Mouse (Mus musculus) telencephalon, adult 2 months (tissue): ENCODE measurements at regions not wholly inside any gene's neighbourhood (a gene's known extent, or its start where the extent isn't known, plus 50 kb on each side); places are given as distances from the start of the nearest gene placed in this dataset.
A peak's percentile ranks its signal among the peaks of the same experiment; 100 is the strongest.

Experiments used
- DNase-seq: peaks from one replicate; pipeline ENCODE4 v3.0.0-alpha.2; 2011; ENCODE audit warnings: low read depth, low spot score

DNA sequence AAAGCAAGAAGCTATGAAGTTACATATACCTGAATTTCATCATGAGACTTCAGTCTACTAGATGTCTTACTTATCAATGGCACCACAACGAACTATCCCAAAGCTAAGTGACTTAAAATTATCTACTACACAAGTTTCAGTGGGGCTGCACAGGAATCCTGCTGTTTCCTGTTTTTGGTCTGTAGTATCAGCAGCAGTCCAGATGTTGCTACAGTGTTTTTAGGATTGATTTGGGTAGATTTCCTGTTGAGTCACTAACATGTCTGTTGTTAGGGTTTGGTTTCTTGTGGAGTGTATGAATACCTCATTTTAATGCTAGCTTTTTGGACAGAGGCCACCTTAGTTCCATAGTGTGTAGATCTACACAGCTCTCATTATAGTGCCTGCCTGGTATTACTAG lies 120.8 kb upstream of the Thumpd2 start:
- no peak for DNase-seq

DNA sequence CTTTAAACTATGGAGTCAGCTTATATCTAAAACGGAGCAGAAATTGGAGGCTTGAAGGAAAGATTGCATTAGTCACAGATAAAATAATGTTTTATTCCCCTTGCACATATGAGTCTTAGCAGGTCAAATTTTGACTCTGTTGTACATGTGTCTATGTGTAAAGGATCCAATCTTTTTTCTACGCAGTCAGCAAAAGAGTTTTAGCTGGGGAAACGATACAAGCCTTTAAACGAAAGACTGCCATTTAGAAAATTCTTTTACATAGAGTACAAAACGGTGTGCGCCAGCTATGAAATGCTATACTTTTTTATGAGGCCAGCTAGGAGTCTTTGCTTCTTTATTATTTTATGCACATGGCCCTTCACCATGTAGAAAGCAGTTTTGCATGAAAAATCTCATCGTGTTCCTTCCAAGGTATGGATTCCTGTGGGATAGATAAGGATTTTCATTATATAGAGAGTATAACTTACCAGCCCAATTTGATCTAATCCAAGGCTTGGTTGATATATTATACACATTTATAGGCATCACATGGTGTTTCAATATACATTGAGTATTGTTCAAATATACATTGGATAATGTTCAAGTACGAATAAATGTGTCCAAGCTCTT lies 116.0 kb upstream of the Thumpd2 start:
- DNase-seq, result no peak

DNA sequence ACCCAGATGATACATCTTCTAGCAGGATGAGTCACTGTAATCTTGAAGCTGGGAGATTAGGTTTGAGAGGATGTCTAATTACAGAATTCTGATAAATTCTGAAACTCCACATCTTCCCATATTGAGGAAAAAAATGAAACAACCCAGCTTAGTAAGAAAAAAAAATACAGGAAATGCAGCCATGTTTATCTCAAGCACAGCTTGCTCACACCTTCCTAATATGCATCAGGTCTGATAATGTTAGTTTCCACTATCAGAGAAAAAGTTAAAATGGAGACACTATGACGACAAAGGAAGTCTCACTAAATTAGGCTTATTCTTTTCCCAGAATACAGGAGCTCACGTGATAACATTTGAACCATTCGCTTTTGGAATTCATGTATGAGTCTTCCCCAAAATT lies 111.4 kb upstream of the Thumpd2 start:
- DNase-seq, result no peak

DNA sequence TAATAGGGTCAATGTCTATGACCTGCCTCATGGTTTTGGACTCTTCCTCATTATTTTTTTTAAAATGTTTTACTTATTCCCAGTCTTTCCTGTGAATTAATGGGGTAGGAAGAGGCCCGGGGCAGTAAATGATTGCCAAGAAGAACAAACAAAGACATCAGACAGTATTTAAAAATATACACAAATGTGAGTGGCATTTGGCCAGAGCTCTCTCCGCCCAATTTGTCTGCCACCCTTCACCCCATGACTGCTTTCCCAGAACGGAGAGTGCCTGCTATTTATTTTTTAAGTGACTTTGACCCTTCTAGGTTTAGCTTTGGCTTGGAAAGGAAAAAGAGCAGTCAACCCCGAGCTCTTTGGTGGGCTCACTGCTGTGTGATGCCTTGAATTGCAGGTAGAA lies 111.0 kb upstream of the Thumpd2 start:
- no peak for DNase-seq

DNA sequence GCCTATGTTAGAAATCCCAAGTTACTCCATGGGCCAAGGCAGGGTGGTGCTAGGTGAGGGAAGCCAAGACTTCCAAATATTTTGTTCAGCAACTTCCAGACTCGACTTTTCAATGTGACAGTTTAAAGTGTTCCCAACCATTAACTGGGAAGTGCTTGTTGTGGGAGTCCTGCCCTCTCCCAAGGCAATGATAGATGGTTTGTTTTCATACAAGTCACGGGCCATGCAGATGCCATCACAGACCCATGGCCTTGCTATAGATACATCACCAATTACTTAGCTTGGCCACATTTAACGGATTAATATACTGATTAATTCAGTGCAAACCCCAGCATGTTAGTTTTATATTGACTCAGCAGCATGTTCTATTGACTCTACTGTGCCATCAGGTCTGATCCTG lies 108.1 kb upstream of the Thumpd2 start:
- no peak for DNase-seq

DNA sequence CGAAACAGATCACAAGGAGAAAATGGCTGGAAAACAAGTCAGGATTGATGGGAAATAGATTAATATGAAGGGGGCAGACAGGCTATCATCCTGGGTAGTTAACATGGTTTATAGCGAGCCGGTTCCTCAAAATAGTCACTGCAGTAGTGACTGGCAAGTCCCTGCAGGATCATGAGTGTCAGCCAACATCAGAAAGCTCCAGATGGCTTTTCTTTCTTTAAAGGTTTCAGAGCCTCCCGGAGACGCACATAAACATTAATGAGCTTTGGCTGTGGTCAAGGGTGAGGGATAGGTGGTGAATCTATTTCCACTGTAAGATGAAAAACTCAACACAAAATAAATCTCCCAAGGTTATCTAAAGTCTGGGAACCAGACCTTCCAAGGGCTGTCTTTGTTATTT lies 104.2 kb upstream of the Thumpd2 start:
- no peak for DNase-seq

DNA sequence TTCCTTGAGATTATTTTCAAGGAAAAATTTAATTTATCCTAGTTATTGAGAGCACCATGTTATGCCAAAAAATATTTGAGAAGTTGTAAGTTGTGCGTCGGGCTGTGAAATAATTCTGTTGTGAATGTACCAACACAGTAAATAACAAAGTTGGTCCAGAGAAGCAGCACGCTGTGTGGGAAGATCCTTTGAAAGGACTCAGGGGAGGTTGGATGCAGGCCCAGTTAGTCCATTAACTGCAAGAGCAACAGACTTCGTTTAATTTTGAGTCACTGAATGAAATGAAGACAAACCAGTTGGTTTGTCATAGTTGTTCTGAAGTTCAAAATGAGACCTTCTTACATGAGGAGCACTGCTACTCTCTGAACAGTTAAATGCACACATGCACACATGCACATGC lies 85.8 kb upstream of the Thumpd2 start:
- DNase-seq, result peak; percentile 47

DNA sequence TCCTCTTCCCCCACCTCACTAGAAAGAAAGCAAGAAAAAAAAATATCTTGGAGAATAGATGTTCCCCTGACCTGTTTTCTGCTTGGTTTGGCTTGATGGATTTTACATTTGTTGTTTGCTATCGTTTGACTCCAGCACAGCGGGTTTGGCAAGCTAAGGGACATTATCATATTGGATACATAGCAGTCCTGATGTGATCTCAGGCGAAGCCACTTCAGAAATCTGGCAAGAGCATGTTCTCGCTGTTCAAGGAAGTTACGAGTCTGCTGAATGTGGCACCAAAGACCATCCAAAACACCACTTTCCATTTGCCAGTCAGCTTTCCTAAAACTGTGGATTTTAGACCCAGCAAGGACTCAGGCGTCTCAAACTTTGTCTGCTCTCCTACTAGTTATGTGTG lies 69.8 kb upstream of the Thumpd2 start:
- DNase-seq, result no peak

DNA sequence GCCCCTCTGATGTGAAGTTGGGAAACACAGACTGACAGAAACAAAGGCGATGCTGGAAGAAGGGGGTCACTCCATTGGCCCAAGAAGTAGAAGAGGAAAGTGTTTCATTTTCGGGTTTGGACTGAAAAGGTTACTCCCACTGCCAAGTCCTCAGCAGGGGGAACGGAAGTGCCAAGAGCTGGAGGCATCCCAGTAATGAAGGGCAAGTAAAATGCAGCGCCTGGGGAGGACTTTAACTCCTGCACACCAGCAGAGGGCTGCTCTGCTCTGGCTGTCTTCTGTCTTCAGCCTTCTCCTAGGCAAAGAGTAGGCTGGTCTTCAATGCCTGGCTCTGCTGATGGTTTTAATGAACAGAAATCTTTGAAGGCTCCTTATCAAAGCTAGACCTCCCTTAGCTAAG lies 68.3 kb upstream of the Thumpd2 start:
- DNase-seq, result no peak
